Mouse (Mus musculus) MEL (cell line): ENCODE results near the gene Smad6. TPM values are rescaled to one million over a fixed set of nuclear protein-coding genes. Genes with fewer than 3 reads are reported as not detected.

ENCODE experiments used
- DNase-seq: peaks from one replicate; pipeline ENCODE4 v3.0.0; 2011; ENCODE audit warnings: low read depth, low spot score
- H3K27ac ChIP-seq: 2 replicates; pipeline ENCODE4 v1.5.1; 2012; ENCODE audit warnings: low read depth, mild to moderate bottlenecking, control low read depth, low read length, moderate library complexity; ENCODE audit not compliant: control insufficient read depth
- H3K27me3 ChIP-seq, 2 experiments: fragments of 150-350 bp in 1 of 2; sonication (generic) in 1 of 2; 2 replicates each; pipeline ENCODE4 v1.6.1; 2012; ENCODE audit warnings: low read length in 2 of 2, mild to moderate bottlenecking in 2 of 2, improper control_type of control experiment in 1 of 2, moderate library complexity in 1 of 2; ENCODE audit not compliant: insufficient read depth in 2 of 2, control insufficient read depth in 1 of 2
- H3K36me3 ChIP-seq, 2 experiments: 2 replicates each; pipeline ENCODE4 v1.6.1; 2012 to 2014; ENCODE audit warnings: low read length in 2 of 2, improper control_type of control experiment in 1 of 2, inconsistent platforms in 1 of 2, mild to moderate bottlenecking in 1 of 2; ENCODE audit not compliant: insufficient read depth in 2 of 2, control insufficient read depth in 1 of 2
- H3K4me1 ChIP-seq, 2 experiments: fragments of 150-350 bp in 1 of 2; sonication (generic) in 1 of 2; 2 replicates each; pipeline ENCODE4 v1.6.1; 2012; ENCODE audit warnings: low read length in 2 of 2, improper control_type of control experiment in 1 of 2, mild to moderate bottlenecking in 1 of 2; ENCODE audit not compliant: insufficient read depth in 2 of 2, control insufficient read depth in 1 of 2
- H3K4me3 ChIP-seq, 2 experiments: fragments of 150-350 bp in 1 of 2; sonication (generic) in 1 of 2; 2 replicates each; pipeline ENCODE4 v1.5.1; 2012; ENCODE audit warnings: low read depth in 2 of 2, low read length in 2 of 2, mild to moderate bottlenecking in 2 of 2, moderate library complexity in 2 of 2, control low read depth in 1 of 2, improper control_type of control experiment in 1 of 2; ENCODE audit not compliant: control insufficient read depth in 1 of 2, insufficient read depth in 1 of 2
- H3K79me2 ChIP-seq: 2 replicates; pipeline ENCODE4 v1.6.1; 2012; ENCODE audit warnings: mild to moderate bottlenecking, low read length, moderate library complexity; ENCODE audit not compliant: control insufficient read depth, poor library complexity, insufficient read depth
- H3K9ac ChIP-seq: 2 replicates; pipeline ENCODE4 v1.6.1; 2012; ENCODE audit warnings: low read depth, mild to moderate bottlenecking, control low read depth, low read length, moderate library complexity; ENCODE audit not compliant: control insufficient read depth, poor library complexity, severe bottlenecking
- H3K9me3 ChIP-seq: fragments of 150-350 bp; sonication (generic); replicated peaks from 2 replicates; pipeline ENCODE4 v1.6.1; 2012; ENCODE audit warnings: mild to moderate bottlenecking, low read length, improper control_type of control experiment, moderate library complexity; ENCODE audit not compliant: insufficient read depth
- CHD1 ChIP-seq: IDR thresholded peaks from 2 replicates; pipeline ENCODE4 v1.6.1; 2012; ENCODE audit warnings: low read depth, mild to moderate bottlenecking, inconsistent platforms, low read length, improper control_type of control experiment
- CHD2 ChIP-seq: IDR thresholded peaks from 2 replicates; pipeline ENCODE4 v1.6.1; 2011; ENCODE audit warnings: low read length, improper control_type of control experiment
- E2F4 ChIP-seq: IDR thresholded peaks from 2 replicates; pipeline ENCODE4 v1.6.1; 2011; ENCODE audit warnings: low read depth, low read length, improper control_type of control experiment, borderline replicate concordance
- ELF1 ChIP-seq: IDR thresholded peaks from 2 replicates; pipeline ENCODE4 v1.6.1; 2014; ENCODE audit warnings: low read depth, mild to moderate bottlenecking, inconsistent platforms, low read length, improper control_type of control experiment, moderate library complexity
- EP300 ChIP-seq, 2 experiments: IDR thresholded peaks; 2 replicates each; pipeline ENCODE4 v1.6.1; 2011; ENCODE audit warnings: improper control_type of control experiment in 2 of 2, low read length in 2 of 2, low read depth in 1 of 2, mild to moderate bottlenecking in 1 of 2
- ETS1 ChIP-seq: IDR thresholded peaks from 2 replicates; pipeline ENCODE4 v1.6.1; 2012; ENCODE audit warnings: low read depth, mild to moderate bottlenecking, inconsistent platforms, low read length, improper control_type of control experiment, moderate library complexity
- GABPA ChIP-seq: IDR thresholded peaks from 2 replicates; pipeline ENCODE4 v1.6.1; 2012; ENCODE audit warnings: low read depth, mild to moderate bottlenecking, inconsistent platforms, low read length, improper control_type of control experiment, moderate library complexity
- GATA1 ChIP-seq: IDR thresholded peaks from 2 replicates; pipeline ENCODE4 v1.6.1; 2011; ENCODE audit warnings: low read depth, low read length, improper control_type of control experiment
- JUND ChIP-seq: IDR thresholded peaks from 2 replicates; pipeline ENCODE4 v1.6.1; 2011; ENCODE audit warnings: low read depth, mild to moderate bottlenecking, improper control_type of control experiment, low read length
- KAT2A ChIP-seq: conservative IDR thresholded peaks from 2 replicates; pipeline ENCODE4 v1.6.1; 2012; ENCODE audit warnings: low read depth, low read length, improper control_type of control experiment, inconsistent platforms
- MAFK ChIP-seq: IDR thresholded peaks from 2 replicates; pipeline ENCODE4 v1.6.1; 2011; ENCODE audit warnings: low read depth, mild to moderate bottlenecking, low read length, improper control_type of control experiment, borderline replicate concordance
- MAX ChIP-seq: IDR thresholded peaks from 2 replicates; pipeline ENCODE4 v1.6.1; 2011; ENCODE audit warnings: low read length, improper control_type of control experiment
- MEF2A ChIP-seq: IDR thresholded peaks from 2 replicates; pipeline ENCODE4 v1.6.1; 2014; ENCODE audit warnings: low read depth, mild to moderate bottlenecking, inconsistent platforms, low read length, improper control_type of control experiment; ENCODE audit not compliant: poor library complexity, insufficient replicate concordance, severe bottlenecking; ENCODE audit errors: extremely low read depth
- MYB ChIP-seq: IDR thresholded peaks from 2 replicates; pipeline ENCODE4 v1.6.1; 2011; ENCODE audit warnings: mild to moderate bottlenecking, low read depth, low read length, improper control_type of control experiment
- MYC ChIP-seq: IDR thresholded peaks from 2 replicates; pipeline ENCODE4 v1.6.1; 2011; ENCODE audit warnings: low read depth, mild to moderate bottlenecking, low read length, improper control_type of control experiment, moderate library complexity
- NELFE ChIP-seq: IDR thresholded peaks from 2 replicates; pipeline ENCODE4 v1.6.1; 2011; ENCODE audit warnings: low read depth, low read length, improper control_type of control experiment
- NRF1 ChIP-seq: IDR thresholded peaks from 2 replicates; pipeline ENCODE4 v1.6.1; 2014; ENCODE audit warnings: low read depth, mild to moderate bottlenecking, inconsistent platforms, low read length, improper control_type of control experiment, moderate library complexity; ENCODE audit not compliant: poor library complexity, insufficient read depth, severe bottlenecking
- POLR2A ChIP-seq, 2 experiments: IDR thresholded peaks; 2 replicates each; pipeline ENCODE4 v1.6.1; 2011 to 2012; ENCODE audit warnings: low read length in 2 of 2, mild to moderate bottlenecking in 2 of 2, control low read depth in 1 of 2, improper control_type of control experiment in 1 of 2, low read depth in 1 of 2, moderate library complexity in 1 of 2; ENCODE audit not compliant: control insufficient read depth in 1 of 2, insufficient read depth in 1 of 2, poor library complexity in 1 of 2
- POLR2AphosphoS2 ChIP-seq: IDR thresholded peaks from 2 replicates; pipeline ENCODE4 v1.6.1; 2011; ENCODE audit warnings: low read length, improper control_type of control experiment
- POLR2AphosphoS5 ChIP-seq: IDR thresholded peaks from 2 replicates; pipeline ENCODE4 v1.6.1; 2012; ENCODE audit warnings: low read depth, borderline replicate concordance, mild to moderate bottlenecking, inconsistent platforms, low read length, moderate library complexity, mixed read lengths
- RAD21 ChIP-seq: IDR thresholded peaks from 2 replicates; pipeline ENCODE4 v1.6.1; 2011; ENCODE audit warnings: mild to moderate bottlenecking, low read depth, low read length, improper control_type of control experiment
- RCOR1 ChIP-seq: IDR thresholded peaks from 2 replicates; pipeline ENCODE4 v1.6.1; 2012; ENCODE audit warnings: low read depth, mild to moderate bottlenecking, inconsistent platforms, low read length, improper control_type of control experiment
- SIN3A ChIP-seq: IDR thresholded peaks from 2 replicates; pipeline ENCODE4 v1.6.1; 2012; ENCODE audit warnings: low read length, improper control_type of control experiment, inconsistent platforms
- TBP ChIP-seq: IDR thresholded peaks from 2 replicates; pipeline ENCODE4 v1.8.0; 2011; ENCODE audit warnings: low read depth, low read length, improper control_type of control experiment
- TCF12 ChIP-seq: IDR thresholded peaks from 2 replicates; pipeline ENCODE4 v1.6.1; 2014; ENCODE audit warnings: low read depth, mild to moderate bottlenecking, inconsistent platforms, low read length, improper control_type of control experiment, moderate library complexity
- UBTF ChIP-seq: IDR thresholded peaks from 2 replicates; pipeline ENCODE4 v1.6.1; 2012; ENCODE audit warnings: low read depth, mild to moderate bottlenecking, inconsistent platforms, low read length, improper control_type of control experiment, moderate library complexity, borderline replicate concordance; ENCODE audit not compliant: insufficient read depth
- USF1 ChIP-seq: IDR thresholded peaks from 2 replicates; pipeline ENCODE4 v1.6.1; 2014; ENCODE audit warnings: low read depth, mild to moderate bottlenecking, inconsistent platforms, low read length, improper control_type of control experiment, moderate library complexity
- USF2 ChIP-seq, 2 experiments: IDR thresholded peaks; 2 replicates each; pipeline ENCODE4 v1.6.1; 2011 to 2012; ENCODE audit warnings: improper control_type of control experiment in 2 of 2, low read length in 2 of 2, borderline replicate concordance in 1 of 2, inconsistent platforms in 1 of 2, low read depth in 1 of 2, mild to moderate bottlenecking in 1 of 2; ENCODE audit not compliant: insufficient read depth in 1 of 2
- ZC3H11A ChIP-seq: IDR thresholded peaks from 2 replicates; pipeline ENCODE4 v1.6.1; 2012; ENCODE audit warnings: low read depth, mild to moderate bottlenecking, inconsistent platforms, low read length, improper control_type of control experiment
- ZMIZ1 ChIP-seq: IDR thresholded peaks from 2 replicates; pipeline ENCODE4 v1.6.1; 2012; ENCODE audit warnings: low read depth, mild to moderate bottlenecking, inconsistent platforms, low read length, improper control_type of control experiment, moderate library complexity
- polyA plus RNA-seq, 2 experiments: library from polyadenylated mRNA; stranded (reverse) in 1 of 2; unstranded in 1 of 2; fragments of >175 nt in 1 of 2; fragments of >200 nt in 1 of 2; gene quantifications; 2 replicates each; pipeline versions ENCODE4 v1.2.1 to v1.2.4; 2012; ENCODE audit warnings: low replicate concordance in 2 of 2, low read depth in 1 of 2; ENCODE audit not compliant: insufficient read length in 2 of 2, insufficient read depth in 1 of 2, missing spikeins in 1 of 2
- total RNA-seq: library from RNA; depleted of rRNA; stranded (reverse); fragments of 300-350 nt; gene quantifications from 2 replicates; pipeline ENCODE4 v1.2.3, GENCODE M21; 2012

The Smad6 gene
- total and polyA plus RNA-seq, 3 experiments: 2.2 to 3.9 TPM; not detected in 1

GRCm38 (mm10) chr9:64042911-64043310, 21.1 kb upstream of the Smad6 start:
- Histone ChIP-seq H3K4me3 (no peak overlapping the region), H3K36me3 (peaks cover 0 to 15% of the 10 kb centered on the region in 2 experiments; a peak in 2 of 4 replicates), H3K9ac (no peak overlapping the region), H3K27me3 (peaks cover 0 to 2% of the 10 kb centered on the region in 2 experiments; a peak in 1 of 4 replicates), H3K4me1 (peaks cover 4 to 23% of the 10 kb centered on the region in 2 experiments; a peak in 3 of 4 replicates), H3K27ac (no peak overlapping the region), H3K9me3 (no peaks in the 10 kb centered on the region), H3K79me2 (no peaks in the 10 kb centered on the region)
- TF ChIP-seq POLR2AphosphoS2: no peak
- TF ChIP-seq E2F4: no peak
- no peak for TF ChIP-seq ETS1
- no peak for TF ChIP-seq TBP
- TF ChIP-seq JUND: no peak
- TF ChIP-seq MAX: no peak
- no peak for TF ChIP-seq RCOR1
- no peak for TF ChIP-seq USF2 (IDR thresholded peaks at IDR 0.05; ENCODE audit: borderline replicate concordance in 1 of 2, insufficient read depth in 1 of 2, low read depth in 1 of 2, low read length in 2 of 2)
- TF ChIP-seq NRF1: no peak
- no peak for TF ChIP-seq RAD21
- TF ChIP-seq SIN3A: no peak
- TF ChIP-seq ELF1: no peak
- TF ChIP-seq ZMIZ1: no peak
- TF ChIP-seq ZC3H11A: no peak
- no peak for TF ChIP-seq MYC
- no peak for TF ChIP-seq UBTF
- no peak for TF ChIP-seq MYB
- no peak for TF ChIP-seq POLR2AphosphoS5
- no peak for TF ChIP-seq GABPA
- no peak for TF ChIP-seq MEF2A
- no peak for DNase-seq

DNA sequence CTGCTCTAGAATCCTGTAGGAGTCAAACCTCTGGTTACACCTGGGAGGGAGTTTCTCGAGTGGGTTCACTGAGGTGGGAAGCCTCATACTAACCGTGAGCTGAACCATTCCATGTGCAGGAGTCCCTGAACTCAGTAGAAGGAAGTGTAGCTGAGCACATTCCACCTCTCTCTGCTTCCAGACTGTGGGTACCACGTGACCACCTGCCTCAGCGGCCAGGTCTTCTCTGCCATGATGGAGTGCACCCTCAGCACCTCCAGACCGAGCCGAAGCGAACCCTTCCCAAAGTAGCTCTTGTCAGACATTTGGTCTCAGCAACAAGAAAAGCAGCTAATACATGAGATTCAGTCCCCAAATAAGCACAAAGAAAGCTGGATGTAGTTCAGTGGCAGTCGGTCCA, 20.4 kb upstream of the Smad6 start:
- no peak for TF ChIP-seq TBP
- TF ChIP-seq RAD21: no peak
- TF ChIP-seq CHD1: no peak
- TF ChIP-seq GATA1: no peak
- no peak for TF ChIP-seq E2F4
- no peak for TF ChIP-seq CHD2
- no peak for TF ChIP-seq TCF12
- TF ChIP-seq NELFE: no peak
- TF ChIP-seq JUND: no peak
- no peak for TF ChIP-seq EP300 (IDR thresholded peaks at IDR 0.05; ENCODE audit: low read depth in 1 of 2, low read length in 2 of 2)
- TF ChIP-seq USF1: no peak
- TF ChIP-seq POLR2AphosphoS5: no peak
- no peak for TF ChIP-seq POLR2A (IDR thresholded peaks at IDR 0.05; ENCODE audit: control insufficient read depth in 1 of 2, insufficient read depth in 1 of 2, low read depth in 1 of 2, low read length in 2 of 2, poor library complexity in 1 of 2)
- no peak for TF ChIP-seq KAT2A
- no peak for TF ChIP-seq GABPA
- no peak for TF ChIP-seq USF2 (IDR thresholded peaks at IDR 0.05; ENCODE audit: borderline replicate concordance in 1 of 2, insufficient read depth in 1 of 2, low read depth in 1 of 2, low read length in 2 of 2)
- TF ChIP-seq SIN3A: no peak
- no peak for TF ChIP-seq UBTF
- no peak for TF ChIP-seq MAFK
- H3K9ac ChIP-seq: no peak overlapping the region
- H3K27me3 ChIP-seq: peaks cover 0 to 2% of the 10 kb centered on the region in 2 experiments; a peak in 1 of 4 replicates
- peaks cover 0 to 15% of the 10 kb centered on the region in 2 experiments; a peak in 2 of 4 replicates for H3K36me3 ChIP-seq
- H3K4me3 ChIP-seq: no peak overlapping the region
- H3K9me3 ChIP-seq: no peaks in the 10 kb centered on the region
- no peaks in the 10 kb centered on the region for H3K79me2 ChIP-seq
- DNase-seq: no peak
- H3K4me1 ChIP-seq: peaks cover 4 to 23% of the 10 kb centered on the region in 2 experiments; a peak in 3 of 4 replicates
- no peak overlapping the region for H3K27ac ChIP-seq
